Mouse (Mus musculus) common myeloid progenitor, adult 5-6 weeks (primary cell): ENCODE data around the gene Mrpl1. TPM values are rescaled to one million over a fixed set of nuclear protein-coding genes. Genes with fewer than 3 reads are reported as not detected.

Experiments
- ATAC-seq: replicated peaks from 2 replicates; pipeline ENCODE4 v1.8.0; 2016; ENCODE audit warnings: low read depth, mild to moderate bottlenecking, moderate TSS enrichment, inconsistent platforms; ENCODE audit not compliant: poor library complexity, severe bottlenecking
- total RNA-seq: library from RNA; stranded (forward); fragments of 200-1000, 187-1606 nt; gene quantifications from 2 replicates; pipeline ENCODE4 v1.2.3, GENCODE M21; 2017

Mrpl1 gene
- total RNA-seq, 1 experiment from 2014 or later = 47.1 TPM

DNA sequence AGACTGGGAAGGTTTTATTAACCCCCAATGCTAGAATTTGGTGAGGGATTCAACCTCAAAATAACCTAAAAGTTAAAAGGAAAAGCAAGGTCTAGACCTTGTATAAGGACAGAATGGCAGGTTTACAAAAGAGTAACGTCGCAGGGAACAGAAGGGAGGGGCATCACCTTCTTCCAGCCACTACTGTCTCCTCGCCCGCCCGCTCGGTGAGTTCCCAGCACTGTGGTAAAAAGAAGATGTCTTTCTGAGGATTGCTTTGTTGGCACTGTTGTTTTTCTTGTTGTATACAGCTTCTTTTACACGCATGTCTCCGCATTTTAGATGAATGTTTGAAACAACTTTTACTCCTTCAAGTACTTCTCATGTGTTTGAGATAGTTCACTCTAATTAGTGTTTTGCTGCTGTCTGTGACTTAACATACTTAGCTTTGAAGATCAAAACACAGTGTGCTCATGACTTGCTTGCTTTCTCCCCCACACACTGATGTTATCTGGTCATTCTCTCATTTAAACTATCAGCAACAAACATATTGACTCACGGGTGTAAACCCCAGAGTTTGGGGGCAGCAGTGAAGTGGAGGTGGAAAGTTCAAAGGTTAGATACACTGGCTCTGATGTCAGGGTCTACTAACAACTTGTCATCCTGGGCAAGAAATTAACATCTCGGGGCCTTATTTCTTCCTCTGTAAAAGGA is 7.7 kb upstream of the Mrpl1 start:
- ATAC-seq = no peak

DNA sequence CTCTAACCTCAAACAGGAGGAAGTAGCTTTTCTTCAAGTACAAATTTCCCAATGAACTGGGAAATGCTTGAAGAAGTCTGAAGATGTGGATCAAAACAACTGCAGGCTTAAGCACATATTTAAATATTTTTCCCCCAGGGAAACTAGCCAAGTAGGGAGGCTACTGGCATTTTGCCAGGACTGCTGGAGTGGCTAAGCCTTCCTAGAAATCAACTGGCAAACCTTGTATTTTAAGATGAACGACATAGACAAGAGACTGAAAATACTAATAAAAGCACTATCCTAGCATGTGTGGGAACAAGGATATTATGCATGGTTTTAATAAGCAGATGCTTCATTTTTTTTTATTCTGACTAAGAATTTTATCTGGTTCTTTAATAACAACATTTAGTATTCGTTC is 2.4 kb upstream of the Mrpl1 start:
- no peak for ATAC-seq

DNA sequence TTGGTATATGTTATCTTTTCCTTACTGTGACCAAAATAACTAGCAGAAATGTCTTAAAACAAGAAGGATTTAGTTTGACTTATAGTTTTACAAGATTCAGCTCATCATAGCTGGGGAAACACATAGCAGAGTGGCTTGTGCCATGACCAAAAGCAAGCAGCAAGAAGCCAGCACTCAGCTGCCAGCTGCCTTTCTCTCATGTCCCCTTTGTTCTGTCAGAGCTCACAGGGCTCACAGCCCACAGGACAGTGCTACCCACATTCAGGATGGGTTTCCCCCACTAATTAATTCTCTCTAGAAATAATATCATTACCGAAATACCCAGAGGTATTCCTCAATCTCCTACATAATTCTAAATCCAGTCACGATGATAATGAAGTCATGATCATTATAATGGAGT is 1.8 kb upstream of the Mrpl1 start:
- no peak for ATAC-seq

DNA sequence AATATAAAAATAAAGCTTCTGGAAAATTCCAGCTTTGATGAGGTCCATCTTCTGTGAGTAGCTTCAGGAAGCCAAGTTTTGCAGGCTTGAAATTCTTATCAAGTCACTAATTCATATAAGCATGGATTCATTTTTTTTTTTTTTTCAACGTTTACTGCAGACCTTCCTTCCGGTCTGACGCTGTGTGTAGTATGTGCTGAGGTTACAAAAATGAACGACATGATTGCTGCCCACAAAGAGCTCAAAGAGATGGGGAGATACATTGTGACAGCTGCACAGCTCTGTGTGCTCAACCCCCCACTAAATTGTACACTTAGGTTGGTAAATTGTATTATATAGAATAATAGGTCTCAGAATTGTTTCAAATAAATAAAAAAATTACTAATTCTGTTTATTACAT is 750 bp upstream of the Mrpl1 start:
- ATAC-seq = peak; percentile 9; the same call in 1 of the 2 replicates

DNA sequence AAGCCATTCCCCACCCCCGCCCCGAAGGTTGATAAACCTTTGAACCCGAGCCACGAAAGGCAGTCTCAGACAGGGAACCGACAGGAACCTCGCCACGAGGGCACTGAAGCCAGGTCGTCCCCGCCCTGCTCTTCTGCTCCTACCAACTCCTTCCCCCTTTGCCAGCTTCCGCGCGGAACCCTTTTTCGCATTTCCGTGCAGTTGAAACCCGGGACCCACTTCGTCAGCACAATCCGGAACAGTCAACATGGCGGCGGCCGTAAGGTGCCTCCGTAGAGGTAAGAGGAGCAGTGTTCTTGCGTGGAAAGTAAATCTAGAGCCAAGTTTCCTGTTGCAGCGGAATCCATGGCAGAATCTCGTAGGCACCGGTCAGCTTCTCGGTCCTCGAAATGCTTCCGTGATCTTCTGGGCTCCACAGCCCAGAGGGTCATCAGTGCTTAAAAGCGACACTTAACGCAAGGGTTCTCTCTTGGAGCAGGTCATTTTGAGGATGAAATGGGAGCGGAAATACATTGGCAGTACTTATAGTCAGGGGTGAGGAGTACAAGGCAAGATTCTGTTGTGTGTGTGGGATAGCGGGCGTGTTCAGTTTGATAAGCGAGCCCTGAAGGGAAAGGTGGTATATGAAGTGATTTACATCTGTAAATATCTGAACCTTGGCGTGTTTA is 757 bp downstream of the Mrpl1 start:
- peak; percentile 92 for ATAC-seq

DNA sequence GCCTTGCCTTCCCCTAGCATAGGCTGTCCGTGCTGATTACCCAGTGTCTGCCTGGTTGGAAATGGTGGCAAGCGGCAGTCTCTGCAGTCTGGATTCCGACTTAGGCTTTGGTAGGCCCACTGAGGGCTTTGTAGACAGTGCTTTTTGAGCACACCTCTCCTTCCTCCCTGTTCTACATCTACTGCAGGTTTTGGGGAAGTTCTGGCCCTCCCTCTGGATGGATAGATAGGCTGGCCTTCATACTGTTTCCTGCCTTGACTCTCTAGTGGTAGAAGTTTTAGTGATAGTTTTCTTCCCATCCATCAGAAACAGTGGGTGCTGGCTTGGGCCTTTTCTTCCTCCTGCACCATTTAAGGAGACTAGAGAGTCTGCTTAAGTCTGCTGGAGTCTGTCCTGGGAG is 9.4 kb downstream of the Mrpl1 start:
- ATAC-seq = no peak

DNA sequence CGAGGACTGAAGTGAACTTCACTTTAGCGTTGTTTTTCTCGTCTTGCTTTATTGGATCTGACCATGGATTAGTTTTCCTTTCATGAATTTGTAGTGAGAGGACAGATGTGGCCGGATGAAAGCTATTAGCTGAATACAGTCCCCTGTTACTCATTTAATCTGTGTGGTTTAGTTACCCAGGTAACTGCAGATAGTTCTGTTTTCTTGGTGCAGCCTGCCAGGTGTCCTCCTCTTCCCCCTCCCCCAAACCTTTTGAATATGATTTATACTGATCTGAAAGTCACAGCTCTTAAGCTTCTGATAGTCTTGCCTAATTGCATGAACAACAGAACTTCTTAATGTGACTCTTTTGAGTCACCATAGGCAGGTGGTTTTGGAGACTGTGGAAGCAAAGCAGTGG is 10.2 kb downstream of the Mrpl1 start:
- no peak for ATAC-seq

DNA sequence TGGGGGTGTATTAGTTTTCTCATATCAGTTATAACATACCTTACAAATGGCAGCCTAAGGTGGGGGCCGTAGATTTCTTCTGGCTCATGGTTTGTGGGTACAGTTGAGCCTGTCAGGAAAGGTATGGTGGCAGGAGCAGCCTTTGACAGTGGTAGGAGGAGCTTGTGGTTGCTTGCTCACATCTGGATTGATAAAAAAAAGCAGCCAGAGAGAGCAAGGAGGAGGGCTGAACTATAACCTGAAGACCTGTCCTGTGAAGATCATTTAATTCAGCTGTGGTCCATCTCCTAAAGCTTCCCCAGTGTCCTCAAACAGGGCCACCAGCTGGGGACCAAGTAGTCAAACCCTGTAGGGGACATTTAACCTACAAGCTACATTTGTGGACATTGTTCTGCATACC is 12.0 kb downstream of the Mrpl1 start:
- peak; percentile 50 for ATAC-seq

DNA sequence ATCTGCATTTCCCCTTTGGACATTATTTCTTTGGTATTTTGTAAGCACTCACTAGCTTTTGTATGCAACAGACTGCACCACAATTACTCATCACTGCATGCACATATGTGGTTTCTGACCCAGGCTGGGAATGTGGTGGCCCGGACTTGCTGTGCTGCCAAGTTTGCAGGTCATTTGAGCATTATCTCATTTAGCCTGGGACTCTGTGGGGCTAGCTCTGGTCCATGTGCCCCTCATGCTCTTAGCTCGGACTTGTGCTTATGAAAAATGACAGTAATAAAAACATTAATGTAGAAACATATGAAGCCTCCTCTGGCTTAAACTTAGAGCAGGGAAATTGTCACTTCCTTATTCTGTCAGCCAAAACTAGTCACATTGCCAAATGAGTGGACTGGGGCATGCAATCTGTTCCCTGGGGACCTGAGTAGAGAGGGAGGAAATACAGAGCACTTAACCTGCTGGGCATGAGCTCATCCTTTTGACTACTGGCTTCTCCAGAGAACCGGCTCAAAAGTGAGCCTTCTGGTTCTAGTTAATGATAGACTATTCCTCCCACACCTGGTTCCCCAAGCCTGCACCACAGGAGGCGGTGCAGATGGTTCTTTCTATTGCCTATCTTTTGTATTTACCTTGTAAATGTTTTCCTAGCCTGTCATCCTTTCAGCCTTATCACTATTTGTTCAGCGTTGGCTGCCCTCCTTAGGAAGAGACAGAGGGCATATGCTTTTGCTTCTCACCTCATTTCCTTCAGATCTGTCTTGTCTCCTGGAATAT is 12.7 kb downstream of the Mrpl1 start:
- ATAC-seq = peak; percentile 89

DNA sequence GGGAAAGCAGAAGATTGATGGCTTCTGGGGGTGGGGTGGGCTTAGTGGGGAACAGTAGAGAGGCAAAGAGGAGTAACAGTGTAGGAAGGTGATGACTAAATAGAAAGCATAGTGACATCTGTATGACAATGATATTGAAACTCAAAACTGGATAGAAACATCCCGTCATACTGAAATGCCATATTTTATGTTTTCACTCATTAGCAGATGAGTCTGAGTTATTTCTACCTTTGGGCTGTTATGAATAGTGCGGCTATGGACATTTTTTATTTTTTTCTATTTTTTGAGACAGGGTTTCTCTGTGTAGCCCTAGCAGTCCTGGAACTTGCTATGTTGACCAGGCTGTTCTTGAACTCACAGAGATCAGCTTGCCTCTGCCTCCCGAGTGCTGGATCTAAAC is 13.7 kb downstream of the Mrpl1 start:
- ATAC-seq = no peak

DNA sequence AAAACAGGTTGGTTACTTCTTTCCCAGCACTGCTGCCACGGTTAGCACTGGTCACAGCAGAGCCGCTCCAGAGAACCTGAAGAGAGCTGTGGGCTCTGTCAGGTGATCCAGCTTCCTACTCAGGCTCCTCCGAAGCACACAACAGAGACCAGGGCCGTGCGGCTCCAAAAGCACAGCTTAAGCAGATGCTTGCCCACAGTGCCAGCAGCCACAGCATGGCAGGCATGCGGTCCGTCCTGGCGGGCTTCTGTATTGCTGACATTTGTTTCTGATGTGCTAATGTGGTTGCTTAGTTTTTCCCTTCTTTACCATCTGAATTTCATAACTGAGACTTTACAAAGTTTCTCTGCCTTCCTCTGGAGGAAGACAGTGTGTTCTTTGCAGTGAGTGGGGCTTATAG is 17.2 kb downstream of the Mrpl1 start:
- ATAC-seq = no peak

DNA sequence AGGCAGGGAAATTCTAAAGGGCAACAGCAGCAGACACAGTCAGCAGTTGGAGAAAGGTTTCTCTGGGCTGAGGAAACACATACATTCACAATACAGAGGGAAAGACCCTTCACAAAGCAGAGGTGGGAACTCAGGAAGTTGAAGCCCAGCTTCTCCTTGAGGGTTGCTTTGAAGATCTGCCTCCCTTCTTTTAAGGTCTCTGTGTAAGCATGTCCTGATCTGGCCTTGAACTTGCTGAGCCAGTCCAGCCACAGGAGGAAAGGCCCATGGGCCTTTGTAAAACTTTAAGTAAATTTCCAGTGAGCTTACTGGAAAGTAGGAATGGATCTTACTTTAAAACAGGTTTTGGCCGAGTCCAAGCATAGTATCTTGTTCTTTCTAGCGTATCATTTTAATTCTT is 19.7 kb downstream of the Mrpl1 start:
- ATAC-seq = no peak

DNA sequence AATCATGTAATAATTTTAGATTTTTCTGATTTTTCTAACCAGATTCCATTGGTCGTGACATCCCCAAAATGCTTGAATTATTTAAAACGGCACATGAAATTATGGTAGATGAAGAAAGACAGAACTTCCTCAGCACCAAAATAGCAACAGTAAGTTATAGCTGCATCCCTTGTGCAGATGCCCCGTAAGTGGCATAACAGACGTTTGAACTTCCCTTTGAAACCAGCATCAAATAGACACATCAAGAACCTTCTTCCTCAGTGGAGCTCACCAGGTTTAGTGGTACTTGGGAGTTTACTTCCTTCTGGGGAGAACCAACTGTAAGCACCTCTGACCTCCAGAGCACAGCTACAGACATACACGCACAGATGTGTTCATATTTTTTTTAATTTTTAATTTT is 29.5 kb downstream of the Mrpl1 start:
- peak; percentile 87 for ATAC-seq

DNA sequence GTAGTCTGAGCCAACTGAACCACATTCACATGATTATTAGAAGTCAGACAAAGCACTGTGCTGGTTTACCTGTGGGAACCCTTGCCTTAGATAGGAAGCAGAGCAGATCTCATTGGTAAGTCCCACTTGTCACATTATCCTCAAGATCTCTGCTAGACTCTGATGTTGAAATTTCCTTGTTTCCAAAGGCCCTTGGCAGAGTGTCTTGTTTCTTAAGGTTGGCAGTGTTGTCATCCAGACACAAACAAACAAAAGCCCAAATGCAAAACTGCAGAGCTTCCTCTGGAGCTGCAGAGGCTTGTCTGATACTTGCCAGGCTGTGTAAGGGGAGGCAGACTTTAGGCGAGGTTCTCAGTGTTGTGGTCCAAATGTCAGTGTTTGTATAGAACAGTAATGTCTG is 31.6 kb downstream of the Mrpl1 start:
- no peak for ATAC-seq

DNA sequence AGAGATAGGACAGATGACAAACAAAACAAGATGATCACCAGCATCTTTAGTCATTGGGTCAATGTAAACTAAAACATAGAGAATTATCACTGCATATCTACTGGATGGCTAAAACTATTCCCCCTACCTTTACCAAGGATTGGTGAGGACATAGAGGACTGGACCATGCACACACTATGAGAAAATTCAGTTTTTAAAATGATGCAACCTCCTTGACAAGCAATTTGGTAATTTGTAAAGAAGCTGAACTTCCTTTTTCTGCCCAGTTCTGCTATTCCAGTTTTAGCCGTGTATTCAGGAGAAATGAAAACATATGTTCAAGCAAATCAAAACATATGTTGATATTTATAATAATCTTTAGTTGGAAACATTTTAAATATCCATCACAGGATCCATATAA is 35.2 kb downstream of the Mrpl1 start:
- ATAC-seq = peak; percentile 47; the same call in 1 of the 2 replicates

DNA sequence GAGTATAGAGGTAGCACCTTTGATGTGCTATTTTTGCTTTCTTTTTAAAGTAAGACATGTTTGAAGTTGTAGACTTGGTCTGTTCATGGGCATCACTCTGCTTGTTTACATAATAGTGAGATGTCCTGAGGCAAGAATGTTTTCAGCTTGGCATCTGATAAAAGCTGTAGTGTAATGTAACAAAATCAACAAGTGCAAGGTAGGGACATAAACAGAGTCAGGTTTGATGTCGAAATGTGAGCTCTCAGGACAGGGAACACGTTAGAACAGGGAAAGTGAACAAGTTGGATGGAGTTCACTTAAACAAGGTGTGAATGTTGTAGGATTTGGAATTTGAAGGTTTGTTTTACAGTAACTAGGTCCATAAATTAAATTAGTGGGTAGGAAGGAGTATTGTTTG is 44.7 kb downstream of the Mrpl1 start:
- ATAC-seq = no peak

DNA sequence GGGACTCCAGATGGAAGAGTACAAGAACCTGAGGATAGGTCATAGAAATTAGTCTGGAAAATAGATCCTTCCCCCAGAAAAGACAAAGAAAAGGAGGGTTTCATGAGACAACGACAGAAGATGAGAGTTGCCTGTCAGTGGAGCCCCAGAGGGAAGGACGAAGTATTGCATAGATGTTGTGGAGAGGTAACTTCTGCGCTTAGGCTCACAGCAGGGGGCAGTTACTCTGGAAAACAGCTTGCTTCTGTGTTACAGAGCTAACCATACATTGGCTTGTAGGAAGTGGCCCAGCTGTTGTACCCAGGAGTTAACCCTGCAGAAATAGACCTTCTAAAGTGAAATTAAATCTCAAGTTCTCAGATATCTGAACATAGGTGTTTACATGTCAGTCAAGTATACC is 45.9 kb downstream of the Mrpl1 start:
- no peak for ATAC-seq

DNA sequence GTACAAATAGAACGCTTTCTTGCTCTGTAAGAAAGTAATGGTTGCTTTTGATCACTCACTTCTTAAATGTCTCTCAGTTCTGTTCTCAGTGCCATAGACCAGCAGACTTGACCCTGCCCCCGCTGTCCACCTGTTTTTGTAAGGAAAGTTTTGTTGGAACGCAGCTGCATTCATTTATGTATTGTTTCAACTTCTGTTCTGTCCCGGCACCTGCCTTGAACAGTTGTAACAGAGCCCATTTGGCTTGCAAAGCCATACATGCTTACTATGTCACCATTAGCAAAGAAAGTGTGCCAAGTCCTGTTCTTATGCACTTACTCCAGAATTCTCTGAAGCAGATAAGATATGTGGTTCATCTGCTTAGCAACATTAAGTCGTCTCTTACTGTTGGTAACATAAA is 48.9 kb downstream of the Mrpl1 start:
- ATAC-seq = no peak

DNA sequence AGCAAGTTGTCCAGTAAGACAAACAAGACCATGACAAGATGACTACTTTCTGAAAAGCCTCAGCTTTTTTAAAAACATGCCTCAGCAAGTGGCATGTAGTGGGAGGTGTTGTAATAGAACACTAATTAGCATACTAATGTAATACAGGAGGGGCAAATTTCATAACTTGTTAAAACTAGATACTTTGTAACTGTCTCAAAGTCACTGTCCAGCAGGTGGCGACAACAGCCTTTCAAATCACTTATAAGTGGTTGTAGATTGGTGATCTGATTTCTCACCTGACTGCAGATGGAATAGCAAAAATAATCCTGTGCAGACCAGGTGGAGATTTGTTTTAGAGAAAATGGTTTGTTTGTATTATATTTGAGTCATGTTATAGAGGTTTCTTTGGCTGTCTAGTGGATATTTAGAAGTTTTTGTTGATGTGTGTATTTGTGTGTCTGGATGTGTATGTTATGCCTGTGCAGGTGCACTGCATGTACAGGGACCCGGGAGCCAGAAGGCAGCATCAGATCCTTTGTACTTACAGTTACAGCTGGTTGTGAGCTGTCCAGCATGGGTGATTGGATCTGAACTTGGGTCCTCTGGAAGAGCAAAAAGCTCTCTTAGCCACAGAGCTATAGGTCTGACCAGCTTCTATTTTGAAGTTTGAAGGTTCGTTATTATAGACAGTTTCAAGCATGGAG is 57.9 kb downstream of the Mrpl1 start:
- ATAC-seq = peak; percentile 79

DNA sequence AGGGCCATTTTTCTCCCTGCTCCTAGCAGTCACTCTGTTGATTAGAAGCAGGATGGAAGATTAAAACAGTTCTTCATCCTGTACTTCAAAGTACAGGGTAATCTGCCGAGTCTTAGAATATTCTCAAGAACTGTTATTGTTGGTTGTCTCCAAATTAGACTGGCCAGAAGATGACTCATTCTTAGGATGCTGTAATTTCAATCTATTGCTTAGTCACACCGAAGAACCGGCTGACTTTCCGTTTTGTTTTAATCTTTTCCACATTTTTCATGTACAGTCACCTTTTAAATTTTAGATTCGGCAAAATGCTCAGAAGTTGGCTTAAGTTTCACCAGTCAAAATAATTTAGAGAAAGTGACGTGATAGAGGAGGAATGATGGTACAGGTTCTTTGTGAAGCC is 61.8 kb downstream of the Mrpl1 start:
- ATAC-seq = no peak

DNA sequence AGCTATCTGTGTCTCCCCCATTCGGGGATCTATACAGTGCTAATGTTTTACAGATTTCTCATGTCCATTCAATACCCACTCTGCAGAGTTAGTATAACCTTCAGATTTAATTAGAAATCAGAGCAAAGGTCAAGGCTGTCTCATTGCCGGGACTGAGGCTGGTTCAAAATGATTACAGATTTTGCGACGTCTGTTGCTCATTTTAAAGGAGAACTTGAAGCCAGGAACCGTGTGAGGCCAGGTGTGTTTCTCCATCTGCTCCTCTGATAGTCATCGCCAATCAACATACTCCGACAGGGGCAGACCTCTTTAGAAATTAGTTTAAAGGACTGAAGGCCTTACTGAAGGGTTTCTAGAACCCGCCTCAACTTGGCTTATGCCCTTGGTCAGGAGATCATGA is 96.5 kb downstream of the Mrpl1 start:
- no peak for ATAC-seq
